In genomic region chr16:39678285-39678684, GRCm38 (mm10) we compare ENCODE assay signal across 33 mouse cellular contexts.
"Had no signal": no experiment of that assay in that cellular context is flagged by ENCODE, and none has a peak within 500 bp of the region (broad histone marks: within the 10 kb centered on the region; RNA-seq: fewer than 3 reads in every experiment).

No protein-coding gene starts in this region.

- ATAC-seq: hindbrain, embryonic 16.5 days; hindbrain, postnatal 0 days; inflammation-experienced regulatory T-cells, adult 6 months; intestine, embryonic 15.5 days; intestine, embryonic 16.5 days; intestine, postnatal 0 days had no signal

- H3K4me1 ChIP-seq: heart, embryonic 12.5 days; heart, embryonic 13.5 days; heart, embryonic 15.5 days; hindbrain, embryonic 12.5 days; hindbrain, embryonic 13.5 days; hindbrain, embryonic 15.5 days; intestine, embryonic 15.5 days; kidney, embryonic 15.5 days had no signal

- H3K36me3 ChIP-seq: heart, embryonic 12.5 days; heart, embryonic 13.5 days; heart, embryonic 15.5 days; hindbrain, embryonic 12.5 days; hindbrain, embryonic 13.5 days; hindbrain, embryonic 15.5 days; intestine, embryonic 15.5 days; kidney, embryonic 15.5 days had no signal

- H3K27me3 ChIP-seq: heart, embryonic 12.5 days; heart, embryonic 13.5 days; heart, embryonic 15.5 days; hindbrain, embryonic 12.5 days; hindbrain, embryonic 13.5 days; hindbrain, embryonic 15.5 days; intestine, embryonic 15.5 days; kidney, embryonic 15.5 days had no signal

- H3K4me3 ChIP-seq: heart, embryonic 12.5 days; heart, embryonic 13.5 days; heart, embryonic 15.5 days; hindbrain, embryonic 12.5 days; hindbrain, embryonic 13.5 days; hindbrain, embryonic 15.5 days; intestine, embryonic 15.5 days; kidney, embryonic 15.5 days; layer of hippocampus, adult 2 months; left cerebral cortex, adult 2 months had no signal

- H3K27ac ChIP-seq: heart, embryonic 13.5 days; heart, embryonic 15.5 days; hindbrain, embryonic 12.5 days; hindbrain, embryonic 13.5 days; hindbrain, embryonic 14.5 days; hindbrain, embryonic 15.5 days; hindbrain, postnatal 0 days; intestine, embryonic 15.5 days; kidney, embryonic 15.5 days; kidney, postnatal 0 days; layer of hippocampus, adult 2 months; left cerebral cortex, adult 2 months had no signal

- H3K9me3 ChIP-seq: heart, embryonic 12.5 days; heart, embryonic 13.5 days; heart, embryonic 15.5 days; hindbrain, embryonic 12.5 days; hindbrain, embryonic 13.5 days; hindbrain, embryonic 15.5 days; intestine, embryonic 15.5 days; kidney, embryonic 15.5 days had no signal

- DNase-seq: heart, postnatal 10 days; heart, postnatal 14 days; heart, postnatal 36 days; heart, postnatal 4 days; kidney, adult 11 months; kidney, adult 18-20 months; kidney, adult 2 months; kidney, adult 8-10 months; kidney, adult 9 months; kidney, postnatal 10 days; kidney, postnatal 14 days; kidney, postnatal 25 days; kidney, postnatal 36 days; kidney, postnatal 4 days; layer of hippocampus, adult 9-11 months; layer of hippocampus, postnatal 36 days had no signal
